Mouse (Mus musculus) common myeloid progenitor, adult 5-6 weeks (primary cell): ENCODE results near the gene Camk2d. TPM values are rescaled to one million over a fixed set of nuclear protein-coding genes. Genes with fewer than 3 reads are reported as not detected.
A peak's percentile ranks its signal among the peaks of the same experiment; 100 is the strongest.

Experiments
- ATAC-seq: replicated peaks from 2 replicates; pipeline ENCODE4 v1.8.0; 2016; ENCODE audit warnings: low read depth, mild to moderate bottlenecking, moderate TSS enrichment, inconsistent platforms; ENCODE audit not compliant: poor library complexity, severe bottlenecking
- total RNA-seq: library from RNA; stranded (forward); fragments of 200-1000, 187-1606 nt; gene quantifications from 2 replicates; pipeline ENCODE4 v1.2.3, GENCODE M21; 2017

Gene Camk2d
- 16.1 and 31.6 TPM in 2 replicates for total RNA-seq

DNA sequence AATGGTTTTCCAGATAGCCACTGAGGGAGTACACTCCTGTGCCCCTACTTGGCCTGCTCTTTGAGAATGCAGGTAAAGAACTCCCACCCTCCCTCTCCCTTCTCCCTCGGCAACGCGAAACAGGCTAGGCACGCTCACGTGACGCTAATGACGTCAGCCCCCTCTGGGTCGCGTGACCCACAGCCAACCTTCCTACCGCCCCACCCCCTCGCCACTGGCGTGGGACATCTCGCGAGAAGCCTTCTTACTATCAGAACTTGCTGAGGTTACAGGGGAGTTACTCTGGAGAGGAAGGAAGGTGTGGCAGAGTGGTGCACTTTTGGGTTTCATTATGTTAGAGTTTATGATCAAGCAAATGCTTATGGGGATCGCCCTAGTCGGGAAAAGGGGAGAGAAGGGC, at the start of gene Camk2d:
Gene Camk2d, plus strand, starts transcription at position 217 of the 400 bp plus-strand sequence.
- ATAC-seq, result peak; percentile 86

DNA sequence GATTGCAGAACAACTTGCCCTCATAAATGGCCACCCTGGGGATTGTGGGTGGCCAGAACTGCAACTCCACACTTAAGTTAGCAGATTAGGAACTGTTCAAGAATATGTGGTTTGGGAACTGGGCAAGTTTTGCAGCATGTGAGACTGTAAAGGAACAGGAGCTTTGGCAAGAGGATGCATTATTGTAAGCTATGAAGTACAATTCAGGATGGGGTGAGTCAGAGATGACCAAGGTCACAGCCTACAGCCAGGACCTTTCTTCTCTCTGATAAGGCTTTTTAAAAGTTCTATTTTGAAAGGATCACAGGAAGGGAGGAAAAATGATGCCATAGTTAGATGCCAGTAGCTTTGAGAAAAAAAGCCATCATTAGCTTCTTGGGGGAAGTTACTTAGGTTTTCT, 48.2 kb upstream of the Camk2d start:
- ATAC-seq, result no peak

DNA sequence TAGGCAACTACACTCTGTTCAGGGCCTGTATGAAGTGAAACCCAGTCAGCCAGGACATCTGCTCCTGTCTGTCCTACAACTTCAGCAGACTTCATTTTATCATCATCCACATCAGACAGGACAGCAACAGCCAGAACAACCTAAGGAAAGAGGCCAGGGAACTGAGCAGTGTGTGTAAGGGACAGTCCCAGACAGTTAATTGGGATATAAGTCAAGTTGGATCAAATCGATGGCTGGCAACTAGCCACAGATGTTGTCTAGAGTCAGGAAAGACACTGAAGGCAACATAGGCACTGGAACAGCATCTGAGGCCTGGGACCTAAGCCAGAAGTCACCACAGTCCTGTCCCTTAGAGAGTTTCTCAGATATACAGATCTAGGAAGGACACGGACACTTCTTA, 32.5 kb upstream of the Camk2d start:
- ATAC-seq, result no peak

DNA sequence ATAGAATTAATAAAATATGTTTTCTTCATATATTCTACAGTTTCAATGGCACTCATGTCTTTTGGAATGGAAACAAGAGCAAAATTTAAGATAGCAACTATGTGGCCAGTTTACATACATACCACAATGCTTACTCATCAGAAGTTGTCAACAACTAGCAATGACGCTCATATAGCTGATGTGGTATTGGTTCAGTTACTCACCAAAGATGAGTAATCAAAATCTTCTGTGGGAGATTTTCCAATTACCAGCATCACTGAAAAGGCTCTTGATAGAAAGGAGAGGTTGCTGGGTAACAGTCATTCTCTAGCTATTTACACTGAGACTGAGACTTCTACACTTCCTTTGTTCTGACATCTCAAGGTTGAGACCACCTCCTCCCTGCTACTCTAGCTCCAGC, 25.5 kb upstream of the Camk2d start:
- ATAC-seq, result 0 out of 2 replicates have a peak, but pooled peaks have one; percentile 25

DNA sequence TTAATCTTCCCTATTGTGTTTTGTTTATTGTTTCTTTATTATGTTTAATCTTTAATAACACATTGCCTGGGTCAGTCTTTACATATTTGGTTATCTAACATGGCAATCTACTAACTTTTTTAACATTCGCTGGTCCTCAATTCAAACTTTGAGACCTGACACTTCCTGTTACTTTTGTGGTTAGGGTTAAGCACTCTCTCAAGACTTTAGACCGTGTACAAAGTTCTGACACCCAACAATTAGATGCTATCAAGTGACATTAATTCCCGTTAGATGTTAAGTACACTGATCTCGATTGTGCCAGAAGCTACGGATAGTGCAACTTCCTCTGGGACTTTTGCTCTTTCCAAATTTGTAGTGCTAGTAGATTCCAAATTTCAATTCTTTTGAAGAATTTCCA, 23.2 kb upstream of the Camk2d start:
- ATAC-seq, result 0 out of 2 replicates have a peak, but pooled peaks have one; percentile 17

DNA sequence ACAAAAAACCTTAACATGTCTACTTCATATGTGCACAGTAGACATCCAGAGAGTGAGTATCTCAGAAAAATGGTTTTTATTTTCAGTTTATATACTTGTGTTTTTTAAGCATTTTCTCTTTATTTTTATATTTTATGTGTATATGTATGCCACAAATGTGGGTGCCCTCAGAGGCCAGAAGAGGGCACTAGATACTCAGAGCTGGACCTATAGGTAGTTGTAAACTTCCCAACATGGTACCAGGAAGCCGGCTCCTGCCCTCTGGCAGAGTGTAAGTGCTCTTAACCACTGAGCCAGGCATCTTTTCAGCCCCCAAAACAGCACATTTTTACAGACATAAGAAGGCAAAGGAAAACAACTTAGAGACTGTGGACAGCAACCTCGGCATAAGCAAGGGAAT, 20.2 kb upstream of the Camk2d start:
- peak; percentile 92 for ATAC-seq

DNA sequence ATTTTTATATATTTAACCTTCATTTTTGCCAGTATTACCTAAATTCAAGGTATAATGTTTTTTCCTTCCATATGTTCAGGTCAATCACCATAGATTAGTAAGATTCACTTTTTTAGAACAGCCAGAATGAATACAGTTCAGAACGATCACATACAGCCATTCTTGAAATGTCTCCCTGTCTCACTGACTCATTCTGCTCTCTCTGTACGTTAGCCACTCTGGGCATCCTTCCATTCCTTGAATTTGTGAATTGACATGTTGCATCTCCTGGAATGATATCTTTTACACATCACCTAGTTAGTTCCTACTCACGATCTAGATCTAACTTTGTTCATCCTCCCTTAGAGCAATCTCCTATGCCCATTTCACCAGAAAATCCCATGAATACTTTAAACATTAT, 10.0 kb upstream of the Camk2d start:
- no peak for ATAC-seq

DNA sequence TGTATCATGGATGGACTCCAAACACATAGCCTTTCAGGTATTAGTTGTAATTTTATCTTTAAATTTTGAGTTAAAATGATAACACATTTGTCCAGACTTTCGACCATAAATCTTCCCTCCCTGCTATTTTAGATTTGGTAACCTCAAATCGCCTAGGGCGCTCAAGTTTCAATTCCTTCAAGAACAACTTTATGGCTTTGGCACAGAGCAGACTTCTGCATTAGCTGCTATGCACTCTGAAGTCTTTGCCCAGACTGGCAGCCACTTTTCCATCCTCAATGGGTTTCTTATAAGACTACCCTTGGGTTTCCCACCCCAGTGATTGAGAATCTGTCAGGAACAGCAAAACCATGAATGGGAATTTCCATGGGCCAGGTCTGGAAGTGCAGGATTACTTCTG, 8.6 kb upstream of the Camk2d start:
- peak; percentile 69 for ATAC-seq

DNA sequence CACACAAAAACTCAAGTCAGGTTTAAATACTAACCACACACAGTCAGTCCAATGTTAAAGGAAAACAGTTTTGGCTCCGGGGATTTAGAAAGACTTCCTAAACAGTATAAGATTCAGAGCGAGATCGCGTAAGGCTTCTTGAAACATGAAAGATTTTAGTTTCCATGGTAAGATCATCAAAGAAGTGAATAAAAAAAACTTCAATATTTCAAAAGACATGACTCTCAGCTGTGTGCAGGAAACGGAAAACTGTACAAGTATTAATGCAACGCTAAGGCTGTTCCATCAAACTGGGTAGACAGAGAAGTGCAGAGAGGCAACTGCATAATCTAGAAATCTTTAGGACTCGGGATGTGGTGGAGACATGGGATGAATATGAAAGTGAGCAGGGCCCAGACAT, 6.5 kb upstream of the Camk2d start:
- no peak for ATAC-seq

DNA sequence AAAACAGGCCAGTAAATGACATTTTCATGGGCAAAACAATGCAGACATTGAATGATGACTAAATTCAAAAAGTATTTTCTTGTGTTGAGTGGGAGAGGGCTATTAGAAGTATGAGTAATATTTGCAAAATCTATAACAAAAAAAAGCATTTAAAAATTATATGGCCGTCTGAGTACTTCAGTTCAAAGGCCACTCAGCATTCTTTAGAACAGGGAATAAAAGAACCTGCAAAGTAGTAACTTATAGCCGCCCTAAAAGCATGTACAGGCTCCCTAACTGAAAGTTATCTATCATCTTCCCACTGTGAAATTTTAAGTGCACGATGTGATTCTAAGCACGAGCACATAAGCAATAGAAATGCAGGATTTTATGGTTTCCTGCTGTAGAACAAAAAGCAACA, 646 bp upstream of the Camk2d start:
- ATAC-seq, result no peak

DNA sequence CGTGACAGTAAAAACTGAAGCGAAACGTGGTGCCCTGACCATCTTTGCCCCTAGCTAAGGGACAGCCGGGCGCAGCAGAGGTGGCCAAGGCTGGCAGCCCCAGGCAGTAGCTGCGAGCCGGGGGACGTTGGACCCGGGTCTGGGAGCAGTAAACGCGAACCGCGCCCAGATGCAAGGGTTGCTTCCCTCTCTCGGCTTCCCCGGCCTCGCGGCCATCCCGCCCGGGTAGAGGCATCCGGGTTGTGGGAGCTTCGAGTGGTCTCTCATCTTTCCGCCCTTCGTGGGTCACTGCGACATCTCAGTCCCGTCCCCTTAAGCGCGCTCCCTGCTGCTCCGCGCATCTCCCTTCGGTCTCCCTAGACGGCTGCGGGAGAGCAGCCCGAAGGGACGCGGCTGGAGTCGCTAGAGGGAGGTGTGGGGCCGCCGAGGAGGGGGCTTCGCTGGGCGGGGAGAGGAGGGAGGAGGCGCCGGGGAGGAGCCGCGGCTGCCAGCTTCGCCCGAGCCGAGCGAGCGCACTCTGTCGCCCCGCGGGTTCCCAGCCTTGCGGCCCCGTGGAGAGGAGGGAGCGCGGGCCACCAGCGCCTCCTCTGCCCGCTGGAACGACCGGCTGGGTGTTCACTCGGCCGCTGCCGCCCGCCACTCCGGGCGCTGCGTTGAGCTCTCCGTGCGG, 524 bp downstream of the Camk2d start:
- ATAC-seq, result peak; percentile 64

DNA sequence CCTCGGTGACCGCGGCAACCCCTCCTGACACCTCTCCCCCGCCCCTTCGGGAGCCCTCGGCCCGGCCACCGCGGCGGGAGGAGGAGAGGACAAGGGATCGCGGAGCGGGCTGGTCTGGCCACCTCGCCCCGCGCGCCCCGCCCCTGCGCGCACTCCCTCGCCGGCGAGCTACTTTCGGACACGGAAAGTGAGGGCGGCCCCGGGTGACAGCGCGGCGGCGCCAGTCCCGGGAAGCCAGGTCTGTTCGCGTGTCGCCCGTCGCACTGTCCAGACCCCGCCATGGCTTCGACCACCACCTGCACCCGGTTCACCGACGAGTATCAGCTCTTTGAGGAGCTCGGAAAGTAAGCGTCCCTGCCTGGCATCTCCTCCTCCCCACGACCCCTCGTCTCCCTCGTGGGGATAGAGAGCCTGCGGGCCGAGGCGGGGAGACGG, 1.1 kb downstream of the Camk2d start:
- peak; percentile 15 for ATAC-seq

DNA sequence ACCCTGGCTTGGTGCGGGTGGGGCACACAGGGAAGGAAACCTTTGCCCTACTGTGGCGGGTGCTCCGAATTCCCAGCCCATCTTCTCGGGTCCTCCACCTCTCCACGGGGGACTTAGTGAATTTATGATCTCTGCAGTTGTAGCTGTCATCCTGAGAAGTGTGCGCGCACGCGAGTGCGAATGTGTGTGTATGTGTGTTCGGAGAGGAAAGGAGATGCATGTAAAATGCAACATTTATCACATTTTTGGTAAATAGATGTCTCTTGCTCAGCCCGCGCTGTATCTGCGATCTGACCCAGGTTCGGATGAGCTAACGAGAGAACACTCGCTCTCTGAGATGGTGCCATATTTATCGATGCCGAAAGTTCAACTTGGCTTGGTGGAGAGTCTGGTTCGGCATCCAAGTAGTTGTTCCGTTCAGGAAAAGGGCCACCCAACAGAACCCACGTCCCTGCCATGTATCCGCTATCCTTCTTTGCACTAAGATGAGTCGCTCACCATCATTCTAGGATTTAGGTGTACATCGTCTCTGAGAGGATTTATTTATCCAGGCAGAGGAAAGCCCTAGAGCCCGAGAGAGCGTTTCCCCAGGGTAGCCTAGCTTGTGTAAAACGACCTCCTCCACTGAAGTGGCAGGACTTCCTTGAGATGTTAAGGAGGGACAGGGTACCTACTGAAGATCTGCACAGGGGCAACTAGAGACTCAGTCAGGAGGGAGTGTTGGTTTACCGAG, 1.7 kb downstream of the Camk2d start:
- peak; percentile 1 for ATAC-seq

DNA sequence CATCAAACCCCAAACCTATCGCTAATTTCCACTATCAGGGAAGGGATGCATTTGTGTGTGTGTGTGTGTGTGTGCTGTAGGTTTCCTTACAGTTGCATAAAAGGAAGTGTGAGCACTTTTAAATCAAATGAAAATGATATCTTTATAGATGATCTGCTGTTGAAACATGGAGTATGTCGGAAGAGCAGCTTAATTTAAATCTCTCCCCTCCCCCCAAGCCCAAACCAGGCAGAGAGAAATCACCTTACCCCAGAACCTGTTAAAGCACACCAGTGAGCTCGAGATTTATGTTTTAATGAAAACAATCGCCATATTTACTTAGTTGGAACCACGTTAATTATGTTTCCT, 2.2 kb downstream of the Camk2d start:
- no peak for ATAC-seq

DNA sequence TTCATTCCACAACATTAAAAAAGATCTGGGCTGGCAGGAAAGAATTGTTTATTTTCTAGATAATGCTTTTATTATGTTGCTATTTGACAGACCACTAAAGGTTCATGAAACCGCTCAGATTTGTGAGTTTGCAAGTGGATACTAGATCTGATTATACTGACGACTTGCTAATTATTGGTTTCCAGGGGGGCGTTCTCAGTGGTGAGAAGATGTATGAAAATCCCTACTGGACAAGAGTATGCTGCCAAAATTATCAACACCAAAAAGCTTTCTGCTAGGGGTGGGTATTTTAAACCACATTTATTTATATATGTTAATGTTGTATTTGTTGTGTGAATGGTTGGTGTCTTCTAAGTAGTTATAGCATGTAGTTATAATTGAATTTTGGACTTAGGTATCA, 2.8 kb downstream of the Camk2d start:
- ATAC-seq, result no peak

DNA sequence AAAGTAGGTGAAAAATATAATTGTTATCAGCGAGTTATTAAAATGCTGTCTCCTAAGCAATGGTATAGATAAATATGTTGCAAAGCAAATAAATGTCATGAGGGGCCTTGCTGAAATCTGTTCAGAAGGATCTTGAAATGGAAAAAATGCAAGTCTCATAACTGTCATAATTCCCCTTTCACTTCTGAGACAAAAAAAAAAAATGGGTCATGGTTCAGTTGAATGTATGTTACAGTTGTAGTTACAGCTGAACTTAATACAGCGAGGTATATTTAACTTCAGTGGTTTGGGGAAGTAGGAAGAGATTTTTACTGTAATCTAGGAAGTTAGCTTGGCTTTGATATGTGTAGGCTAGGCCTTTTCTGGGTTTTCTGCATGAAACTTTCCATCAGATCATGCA, 3.2 kb downstream of the Camk2d start:
- no peak for ATAC-seq

DNA sequence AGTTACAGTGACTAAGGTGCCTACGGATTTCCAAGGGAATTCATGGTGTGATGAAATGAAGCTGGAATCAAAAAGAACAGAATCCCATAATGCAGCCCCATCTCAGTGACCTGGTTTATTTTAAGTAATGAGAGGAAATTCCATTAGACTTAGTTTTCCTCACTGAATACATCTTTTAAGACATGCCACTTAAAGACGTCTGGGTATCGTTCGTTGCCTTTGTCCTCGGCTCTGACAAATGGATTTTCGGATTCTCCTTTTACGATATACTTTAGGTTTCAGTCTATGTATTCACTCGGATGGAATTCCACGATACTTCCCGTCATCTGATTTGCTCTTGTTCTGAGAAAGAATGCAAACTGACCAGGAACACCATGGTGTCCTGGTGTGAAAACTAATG, 3.8 kb downstream of the Camk2d start:
- ATAC-seq, result no peak

DNA sequence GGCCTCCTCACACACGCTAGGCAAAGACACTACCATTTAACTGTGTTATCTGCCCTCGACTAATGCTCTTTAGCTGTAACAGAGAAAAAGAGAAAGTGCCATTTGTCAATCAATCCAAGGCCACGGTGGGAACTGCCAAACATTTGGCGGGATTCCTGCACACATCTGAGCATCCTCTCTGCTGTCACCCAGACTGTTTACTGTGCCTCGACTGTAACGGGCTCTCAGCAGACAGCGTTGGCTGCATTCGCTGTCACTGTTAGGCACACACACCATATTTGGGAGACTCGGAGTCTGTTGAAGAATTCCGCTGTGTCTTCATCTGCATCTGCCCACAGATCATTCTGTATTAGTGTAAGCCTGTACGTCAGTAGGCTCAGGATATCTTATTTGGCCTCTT, 6.7 kb downstream of the Camk2d start:
- no peak for ATAC-seq

DNA sequence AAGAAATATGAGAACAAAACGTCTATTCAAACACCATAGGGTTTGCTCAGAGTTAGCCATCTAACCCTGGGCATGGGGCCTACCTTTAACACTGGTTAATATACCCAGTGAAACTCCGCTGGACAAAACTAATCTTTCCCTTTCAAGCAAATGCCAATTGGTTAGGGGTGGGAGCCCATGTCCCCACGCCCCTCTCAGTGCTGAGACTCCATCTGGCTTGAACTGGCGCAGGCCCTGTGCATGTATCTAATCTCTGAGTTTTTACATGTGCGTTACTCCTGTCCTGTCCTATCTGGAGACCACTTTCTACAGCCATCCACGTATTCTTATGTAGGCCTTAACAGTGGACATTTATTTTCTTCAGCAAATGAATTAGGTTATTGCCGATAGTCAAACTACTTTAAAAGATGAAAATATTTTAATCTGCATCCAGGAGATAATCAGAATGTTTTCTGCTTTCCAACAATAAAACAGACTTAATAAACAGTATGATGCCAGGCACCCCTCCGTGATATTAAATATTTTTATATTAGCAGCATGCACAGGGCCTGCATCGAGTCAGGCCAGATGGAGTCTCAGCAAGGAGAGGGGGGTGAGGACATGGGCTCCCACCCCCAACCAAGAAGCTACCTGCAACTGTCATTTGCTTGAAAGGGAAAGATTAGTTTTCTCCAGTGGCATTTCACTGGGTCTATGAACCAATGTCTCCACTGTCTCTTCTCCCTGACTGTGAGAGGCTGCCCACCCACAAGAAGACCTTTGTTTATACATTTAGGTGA, 8.7 kb downstream of the Camk2d start:
- ATAC-seq, result no peak

DNA sequence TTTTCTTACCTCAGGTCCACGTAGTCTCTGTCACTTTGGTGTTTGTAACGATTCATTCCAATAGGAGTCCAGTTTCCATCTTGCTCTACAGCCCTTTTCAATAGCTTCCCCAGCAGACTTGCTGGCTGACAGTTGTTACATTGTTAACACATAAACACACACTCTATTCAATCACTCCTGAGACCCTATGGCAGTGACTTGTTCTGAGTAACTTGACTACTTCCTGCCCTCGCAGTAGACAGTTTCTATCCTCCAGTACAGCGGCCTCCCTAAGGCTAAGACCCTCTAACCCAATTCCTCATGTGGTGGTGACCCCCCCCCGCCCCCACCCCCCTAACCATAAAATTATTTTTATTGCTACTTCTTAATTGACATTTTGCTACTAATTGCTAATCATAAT, 13.2 kb downstream of the Camk2d start:
- no peak for ATAC-seq

DNA sequence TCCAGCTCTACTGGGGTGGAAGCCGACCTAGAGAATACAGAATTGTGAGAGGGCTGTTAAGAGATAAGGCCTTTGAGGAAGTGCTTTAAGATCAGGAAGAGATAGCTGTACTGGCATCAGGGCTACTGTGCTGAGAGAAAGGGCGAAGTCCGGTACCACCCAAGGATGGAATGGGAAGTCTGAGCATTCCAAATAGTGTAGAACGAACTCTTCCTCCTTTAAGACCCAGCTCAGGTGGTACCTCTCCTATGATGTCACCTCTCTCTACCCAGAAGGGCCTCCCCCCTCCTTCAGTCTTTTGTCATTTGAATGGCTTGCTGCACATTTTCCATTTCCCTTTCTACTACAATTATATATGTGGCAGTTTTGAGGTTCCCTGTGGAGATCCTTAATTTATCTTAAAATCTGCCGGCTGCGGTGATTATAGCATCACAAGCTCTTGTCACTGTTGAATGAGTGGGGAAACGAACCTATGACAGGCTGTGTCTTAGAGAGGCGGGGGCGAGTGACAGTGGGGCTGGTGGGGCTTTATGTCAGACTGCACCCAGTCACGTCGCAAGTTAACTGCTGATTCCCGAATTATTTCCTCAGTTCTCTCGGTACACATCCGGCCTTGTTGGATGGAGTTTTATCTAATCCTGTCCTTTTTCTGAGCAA, 13.8 kb downstream of the Camk2d start:
- ATAC-seq, result peak; percentile 55
